Mouse (Mus musculus) neural tube, embryonic 11.5 days (tissue): Measurements from ENCODE around the gene Defb28. TPM values are rescaled to one million over a fixed set of nuclear protein-coding genes. Genes with fewer than 3 reads are reported as not detected.

Source experiments
- ATAC-seq: fragments of 200-750 bp; cut with Nextera tagmentation; 2 replicates; pipeline ENCODE4 v1.8.0; 2017; ENCODE audit warnings: moderate number of reproducible peaks, mild to moderate bottlenecking, moderate TSS enrichment, moderate library complexity; ENCODE audit not compliant: insufficient read depth, low FRiP score, low TSS enrichment
- DNase-seq: peaks from one replicate; pipeline ENCODE4 v3.0.0-alpha.2; 2015; ENCODE audit warnings: low spot score
- H3K27ac ChIP-seq: fragments of 300-500 bp; sonication (generic); 2 replicates; pipeline ENCODE4 v1.5.1; 2014; ENCODE audit warnings: low read depth, mild to moderate bottlenecking, low read length
- H3K27me3 ChIP-seq: fragments of 300-500 bp; sonication (generic); 2 replicates; pipeline ENCODE4 v1.6.1; 2014; ENCODE audit warnings: mild to moderate bottlenecking, low read length, mixed read lengths; ENCODE audit not compliant: control insufficient read depth, insufficient read depth
- H3K36me3 ChIP-seq: fragments of 300-500 bp; sonication (generic); 2 replicates; pipeline ENCODE4 v1.6.1; 2014; ENCODE audit warnings: mild to moderate bottlenecking, low read length, moderate library complexity, mixed read lengths; ENCODE audit not compliant: control insufficient read depth, insufficient read depth
- H3K4me1 ChIP-seq: fragments of 300-500 bp; sonication (generic); 2 replicates; pipeline ENCODE4 v1.6.1; 2014; ENCODE audit warnings: low read length, mixed read lengths; ENCODE audit not compliant: control insufficient read depth, insufficient read depth
- H3K4me2 ChIP-seq: fragments of 300-500 bp; sonication (generic); 2 replicates; pipeline ENCODE4 v1.6.1; 2014; ENCODE audit warnings: low read depth, mild to moderate bottlenecking, moderate library complexity
- H3K4me3 ChIP-seq: fragments of 300-500 bp; sonication (generic); 2 replicates; pipeline ENCODE4 v1.5.1; 2014; ENCODE audit warnings: low read depth, low read length
- H3K9ac ChIP-seq: fragments of 300-500 bp; sonication (generic); 2 replicates; pipeline ENCODE4 v1.6.1; 2014; ENCODE audit warnings: mild to moderate bottlenecking, low read length
- H3K9me3 ChIP-seq: fragments of 300-500 bp; sonication (generic); 2 replicates; pipeline ENCODE4 v1.6.1; 2016; ENCODE audit warnings: low read length; ENCODE audit not compliant: control insufficient read depth
- WGBS: fragments of 180-500 bp; shearing (Covaris S2); extraction: QIAGEN DNeasy Blood & Tissue Kit; methylation state at CpG from one replicate; pipeline ENCODE4 v1.1.7; 2014; 5-methylcytosine and 5-hydroxymethylcytosine counted together
- polyA plus RNA-seq: library from polyadenylated mRNA; unstranded; fragments of >200 nt; fragmentation: Nextera tagmentation; extraction: Ambion mirVana; gene quantifications from 2 replicates; pipeline ENCODE4 v1.2.1, GENCODE M21; 2014

Gene Defb28
- polyA plus RNA-seq, 1 experiment from 2014 or later: not detected

DNA sequence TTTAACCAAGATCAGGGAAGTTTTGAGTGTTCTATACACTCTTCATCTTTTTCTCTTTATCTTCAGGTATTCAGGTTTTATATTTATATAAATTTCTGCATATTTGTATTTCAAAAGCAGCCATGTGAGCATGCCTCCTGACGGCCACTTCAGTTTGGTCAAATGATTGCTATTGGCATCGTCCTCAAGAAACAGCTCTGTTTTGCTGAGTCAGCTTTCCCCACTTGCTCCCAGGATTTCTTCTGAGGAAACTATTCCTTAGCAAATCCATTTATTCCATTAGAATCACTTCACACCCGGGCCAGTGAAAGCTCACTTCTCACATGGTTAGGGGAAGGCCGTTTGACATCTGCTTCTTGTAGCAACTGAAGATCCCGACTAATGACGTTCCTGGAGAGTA, 20.0 kb upstream of the Defb28 start:
- Histone ChIP-seq H3K9me3 (no peaks in the 10 kb centered on the region), H3K4me3 (no peak overlapping the region), H3K27me3 (no peaks in the 10 kb centered on the region), H3K9ac (no peak overlapping the region), H3K4me1 (no peaks in the 10 kb centered on the region), H3K27ac (no peak overlapping the region), H3K36me3 (no peaks in the 10 kb centered on the region), H3K4me2 (no peak overlapping the region)
- DNase-seq (no peak), ATAC-seq (no peak)
- WGBS: 78% methylated on average over 6 of the region's 6 CpGs

DNA sequence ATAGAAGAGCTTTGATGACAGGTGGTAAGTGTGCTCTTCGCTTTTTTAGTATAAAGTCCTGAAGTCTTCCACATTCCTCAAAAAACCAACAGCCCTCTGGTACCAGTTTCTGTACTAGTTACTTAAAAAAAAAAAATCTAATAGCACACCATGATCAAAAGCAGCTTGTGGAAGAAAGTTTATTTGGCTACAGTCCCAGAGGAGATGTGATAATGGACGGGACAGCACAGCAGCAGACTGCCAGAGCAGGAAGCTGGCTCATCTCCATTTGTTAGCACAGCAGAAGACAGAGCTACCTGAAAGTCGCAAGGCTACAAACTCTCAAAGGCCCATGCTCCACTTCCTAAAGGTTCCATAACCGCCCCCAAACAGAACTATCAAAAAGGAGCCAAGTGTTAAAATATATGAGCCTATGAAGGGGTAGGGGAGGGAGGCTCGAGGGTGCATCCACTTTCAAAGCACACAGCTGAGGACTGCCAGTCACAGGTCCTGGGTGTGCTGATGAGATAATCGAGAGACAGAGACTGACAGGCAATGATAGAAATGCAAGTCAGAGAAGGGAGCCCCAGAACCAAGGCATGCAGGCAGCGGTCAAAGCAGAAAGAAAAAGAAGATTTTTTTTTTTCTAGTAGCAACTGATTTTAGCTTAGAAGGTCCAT, 17.7 kb upstream of the Defb28 start:
- 81% methylated on average over 7 of the region's 7 CpGs for WGBS

DNA sequence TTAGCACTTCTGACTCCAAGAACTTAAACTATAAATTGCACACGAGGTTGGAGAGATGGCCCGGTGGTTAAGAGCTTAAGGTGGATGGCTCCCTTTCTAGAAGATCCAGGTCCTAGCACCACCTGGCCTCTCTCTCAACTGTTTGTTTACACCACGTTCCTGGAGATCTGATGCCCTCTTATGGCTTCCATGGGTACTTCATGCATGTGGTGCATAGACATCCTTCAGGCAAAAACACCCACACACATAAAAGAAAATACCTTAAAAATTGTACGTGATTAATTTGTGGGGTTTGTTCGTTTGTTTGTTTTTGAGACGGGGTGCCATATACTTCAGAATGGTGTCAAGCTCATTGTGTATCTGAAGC, 17.2 kb upstream of the Defb28 start:
- H3K4me1 ChIP-seq: no peaks in the 10 kb centered on the region
- DNase-seq (no peak), ATAC-seq (no peak)
- WGBS: 81% methylated on average over 6 of the region's 6 CpGs
- no peaks in the 10 kb centered on the region for H3K36me3 ChIP-seq
- no peaks in the 10 kb centered on the region for H3K9me3 ChIP-seq
- H3K27ac ChIP-seq: no peak overlapping the region
- no peak overlapping the region for H3K9ac ChIP-seq
- no peak overlapping the region for H3K4me3 ChIP-seq
- H3K27me3 ChIP-seq: no peaks in the 10 kb centered on the region
- no peak overlapping the region for H3K4me2 ChIP-seq

More for the DNA sequence above, 17.7 kb upstream of the Defb28 start:
- H3K36me3 ChIP-seq: no peaks in the 10 kb centered on the region
- no peak overlapping the region for H3K9ac ChIP-seq
- ATAC-seq (no peak), DNase-seq (no peak)
- no peak overlapping the region for H3K4me2 ChIP-seq
- H3K9me3 ChIP-seq: no peaks in the 10 kb centered on the region
- no peaks in the 10 kb centered on the region for H3K4me1 ChIP-seq
- no peak overlapping the region for H3K4me3 ChIP-seq
- no peak overlapping the region for H3K27ac ChIP-seq
- H3K27me3 ChIP-seq: no peaks in the 10 kb centered on the region

DNA sequence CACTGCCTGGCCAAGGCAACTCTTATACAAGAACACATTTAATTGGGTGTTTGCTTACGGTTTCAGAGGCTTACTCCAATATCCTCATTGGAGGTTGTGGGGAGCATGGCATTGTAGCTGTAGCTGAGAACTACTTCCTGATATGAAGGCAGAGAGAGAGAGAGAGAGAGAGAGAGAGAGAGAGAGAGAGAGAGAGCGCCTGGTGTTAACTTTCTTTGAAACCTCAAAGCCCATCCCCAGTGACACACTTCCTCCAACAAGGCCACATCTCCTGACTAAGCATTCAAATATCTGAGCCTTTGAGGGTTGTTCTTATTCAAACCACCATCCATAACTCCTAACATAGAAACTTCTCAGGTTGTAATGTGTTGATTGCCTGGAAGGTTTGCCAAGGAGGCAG, 14.1 kb upstream of the Defb28 start:
- DNase-seq: no peak
- Histone ChIP-seq H3K4me2 (no peak overlapping the region), H3K27ac (no peak overlapping the region), H3K4me3 (no peak overlapping the region), H3K36me3 (no peaks in the 10 kb centered on the region), H3K9me3 (no peaks in the 10 kb centered on the region), H3K4me1 (no peaks in the 10 kb centered on the region), H3K9ac (no peak overlapping the region), H3K27me3 (no peaks in the 10 kb centered on the region)
- 88% methylated on average over 2 of the region's 2 CpGs for WGBS
- no peak for ATAC-seq

DNA sequence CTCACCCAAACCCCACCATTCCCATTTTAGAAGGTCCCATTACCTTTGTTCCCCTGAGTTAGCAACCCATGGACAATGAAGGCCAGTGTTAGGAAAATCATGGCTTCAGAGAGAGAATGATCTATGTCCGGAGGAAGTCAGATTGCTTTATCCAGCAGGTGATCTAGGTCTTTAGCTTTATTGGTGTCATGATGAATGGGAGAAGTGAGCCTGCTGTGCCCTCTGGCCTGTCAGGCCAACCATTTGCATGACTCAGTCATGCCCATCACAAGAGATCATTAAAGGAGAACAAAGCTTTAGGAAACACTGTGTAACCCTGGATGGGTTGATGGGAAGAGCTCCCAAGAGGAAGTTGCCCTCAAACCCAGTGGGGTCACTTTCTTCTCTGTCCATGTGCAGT, 6.5 kb upstream of the Defb28 start, which contains the start of gene Defb26:
Defb26 (minus strand) TSS at position 101 of the 400 bp plus-strand sequence.
- Histone ChIP-seq H3K36me3 (no peaks in the 10 kb centered on the region), H3K27ac (no peak within 1 kb of the TSS), H3K9me3 (no peaks in the 10 kb centered on the region), H3K4me1 (no peaks in the 10 kb centered on the region), H3K4me3 (no peak within 1 kb of the TSS), H3K9ac (no peak within 1 kb of the TSS), H3K27me3 (no peaks in the 10 kb centered on the region), H3K4me2 (no peak within 1 kb of the TSS)
- no peak for ATAC-seq
- WGBS: 77% methylated on average over 1 of the region's 1 CpGs
- no peak for DNase-seq

DNA sequence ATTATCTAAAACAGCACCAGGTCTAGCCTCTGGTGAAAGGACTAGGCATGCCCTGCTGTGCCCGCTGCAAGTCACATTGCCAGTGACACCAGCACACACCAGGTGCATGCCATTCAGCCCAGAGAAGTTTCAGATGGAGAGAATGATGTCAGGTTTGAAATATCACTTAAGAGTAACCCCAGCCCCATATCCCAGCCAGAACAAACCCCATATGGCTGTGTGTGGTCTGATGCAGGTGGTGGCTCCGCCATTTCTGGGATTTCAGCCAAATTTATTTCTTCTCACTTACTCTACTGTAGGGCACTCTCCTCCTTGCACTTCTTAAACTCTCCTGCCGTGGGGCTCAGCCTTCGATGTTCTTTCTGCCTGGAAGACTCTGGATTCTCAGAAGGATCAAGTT, 2.0 kb upstream of the Defb28 start:
- H3K9me3 ChIP-seq: no peaks in the 10 kb centered on the region
- no peaks in the 10 kb centered on the region for H3K27me3 ChIP-seq
- 85% methylated on average over 4 of the region's 4 CpGs for WGBS
- no peaks in the 10 kb centered on the region for H3K36me3 ChIP-seq
- no peak overlapping the region for H3K9ac ChIP-seq
- no peak overlapping the region for H3K4me2 ChIP-seq
- no peak overlapping the region for H3K4me3 ChIP-seq
- no peaks in the 10 kb centered on the region for H3K4me1 ChIP-seq
- ATAC-seq (no peak), DNase-seq (no peak)
- no peak overlapping the region for H3K27ac ChIP-seq

DNA sequence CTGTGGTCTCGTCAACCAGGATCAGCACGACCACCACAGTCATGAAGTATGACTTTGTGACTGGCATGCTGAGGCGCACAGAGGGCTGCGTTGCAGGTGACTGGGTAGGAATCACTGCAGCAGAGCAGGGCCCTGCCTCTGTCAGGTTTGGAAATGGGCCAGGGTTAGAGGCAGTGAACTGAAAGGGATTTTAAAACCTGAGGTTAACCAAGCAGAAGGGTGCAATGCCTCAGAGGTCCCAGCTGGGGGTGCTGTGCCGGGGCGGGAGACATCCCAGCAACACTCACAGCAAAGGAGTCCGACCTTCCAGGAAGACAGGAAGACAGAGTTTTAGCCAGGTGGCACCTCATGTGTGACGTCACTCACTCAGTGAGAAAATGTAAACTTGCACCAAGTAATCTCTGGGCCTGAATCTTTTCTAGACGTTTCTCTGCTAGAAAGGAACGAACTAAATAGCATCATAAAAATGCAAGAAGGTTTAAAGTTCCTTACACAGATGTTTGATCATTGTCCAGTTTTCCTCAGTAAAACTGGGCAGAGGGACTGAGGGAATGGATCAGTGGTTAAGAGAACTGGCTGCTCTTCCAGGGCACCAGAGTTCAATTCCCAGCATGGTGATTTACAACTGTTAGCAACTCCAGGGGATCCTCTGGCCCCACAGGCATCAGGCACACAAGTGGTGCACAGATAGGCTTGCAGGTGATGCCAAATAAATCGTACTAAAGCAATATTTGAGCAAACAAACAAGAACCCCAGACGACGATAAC, 22.1 kb downstream of the Defb28 start, which contains the start of gene Defb29:
Defb29 (minus strand) TSS at position 155 of the 767 bp plus-strand sequence.
- ATAC-seq: no peak
- Histone ChIP-seq H3K36me3 (no peaks in the 10 kb centered on the region), H3K9me3 (no peaks in the 10 kb centered on the region), H3K9ac (no peak within 1 kb of the TSS), H3K27me3 (no peaks in the 10 kb centered on the region), H3K4me2 (no peak within 1 kb of the TSS), H3K4me1 (no peaks in the 10 kb centered on the region), H3K27ac (no peak within 1 kb of the TSS), H3K4me3 (no peak within 1 kb of the TSS)
- DNase-seq: no peak
- 52% methylated on average over 13 of the region's 13 CpGs for WGBS

DNA sequence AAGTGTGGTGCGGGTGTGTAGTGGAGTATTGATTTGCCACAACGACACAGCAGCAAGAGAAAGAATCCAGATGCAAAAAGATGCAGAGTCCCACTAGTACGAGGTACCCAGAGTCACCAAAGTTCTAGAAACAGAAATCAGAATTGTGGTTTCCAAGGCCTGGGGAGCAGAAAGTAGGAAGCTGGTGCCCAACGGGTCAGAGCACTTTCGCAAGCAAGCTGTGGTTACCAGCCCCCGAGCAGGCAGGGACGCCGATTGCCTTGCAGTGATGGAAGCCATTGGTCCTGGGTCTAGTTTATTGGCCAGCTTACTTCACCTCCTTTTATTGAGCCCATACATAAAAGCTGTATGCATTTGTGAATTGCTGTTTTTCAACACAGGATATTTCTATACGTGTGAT, 23.9 kb downstream of the Defb28 start:
- Histone ChIP-seq H3K9ac (no peak overlapping the region), H3K36me3 (no peaks in the 10 kb centered on the region), H3K27me3 (no peaks in the 10 kb centered on the region), H3K27ac (no peak overlapping the region), H3K9me3 (no peaks in the 10 kb centered on the region), H3K4me2 (no peak overlapping the region), H3K4me3 (no peak overlapping the region), H3K4me1 (no peaks in the 10 kb centered on the region)
- no peak for DNase-seq
- ATAC-seq: no peak
- WGBS: 85% methylated on average over 9 of the region's 9 CpGs

DNA sequence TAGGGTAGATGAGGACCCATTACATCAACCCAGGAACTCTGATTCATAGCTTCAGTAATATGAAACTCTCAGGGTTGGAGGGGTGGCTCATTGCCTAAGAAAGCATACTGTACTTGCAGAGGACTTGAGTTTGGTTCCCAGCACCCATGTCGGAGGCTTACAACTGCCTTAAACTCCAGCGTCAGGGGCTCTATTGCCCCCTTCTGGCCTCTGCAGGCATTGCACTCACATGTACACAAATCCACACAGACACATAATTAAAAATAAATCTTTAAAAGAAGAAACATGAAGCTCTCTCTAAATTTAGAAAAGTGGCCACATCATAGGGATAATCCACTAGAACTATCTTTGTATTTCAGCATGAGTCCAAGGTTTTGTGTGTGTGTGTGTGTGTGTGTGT, 24.8 kb downstream of the Defb28 start:
- no peak overlapping the region for H3K4me3 ChIP-seq
- no peaks in the 10 kb centered on the region for H3K36me3 ChIP-seq
- H3K9me3 ChIP-seq: no peaks in the 10 kb centered on the region
- WGBS: 71% methylated on average over 2 of the region's 2 CpGs
- H3K27ac ChIP-seq: no peak overlapping the region
- H3K4me2 ChIP-seq: no peak overlapping the region
- no peaks in the 10 kb centered on the region for H3K4me1 ChIP-seq
- no peaks in the 10 kb centered on the region for H3K27me3 ChIP-seq
- ATAC-seq (no peak), DNase-seq (no peak)
- H3K9ac ChIP-seq: no peak overlapping the region
